ENCODE assay signal across 8 mouse cellular contexts in genomic region chr2:140170803-140171553, GRCm38 (mm10). TPM values are rescaled to one million over a fixed set of nuclear protein-coding genes. Genes with fewer than 3 reads are reported as not detected.
DNase-seq lines count a peak whose midpoint lies in the region; ATAC-seq and TF ChIP-seq lines count a peak whose summit lies in the region.

No protein-coding gene starts in this region.

- 8% methylated on average over 28 of the region's 28 CpGs for WGBS in forebrain, embryonic 12.5 days
- WGBS in limb, embryonic 14.5 days: 7% methylated on average over 28 of the region's 28 CpGs

- H3K9ac ChIP-seq in forebrain, embryonic 12.5 days: peak overlapping the region; percentile 77
- H3K9ac ChIP-seq in limb, embryonic 14.5 days (ENCODE audit: low read depth, low read length, severe bottlenecking): peak overlapping the region; percentile 84

- DNase-seq in layer of hippocampus, adult 2 months (ENCODE audit: low spot score in 2 of 2): no peak
- no peak for DNase-seq in layer of hippocampus, adult 9-11 months
- peak; percentile 39 for DNase-seq in limb, embryonic 14.5 days (ENCODE audit: low spot score)
- DNase-seq in adrenal gland, adult 2 months: no peak
- no peak for DNase-seq in spleen, postnatal 10 days (ENCODE audit: low spot score in 2 of 2)

- H3K27ac ChIP-seq in layer of hippocampus, adult 2 months: peak overlapping the region; percentile 88
- peak overlapping the region; percentile 77 for H3K27ac ChIP-seq in forebrain, embryonic 12.5 days
- peak overlapping the region; percentile 72 for H3K27ac ChIP-seq in limb, embryonic 14.5 days (replicated peaks; ENCODE audit: low read depth, low read length)

- H3K4me1 ChIP-seq in forebrain, embryonic 12.5 days: peaks cover 17% of the 10 kb centered on the region
- H3K4me1 ChIP-seq in limb, embryonic 14.5 days (ENCODE audit: control insufficient read depth, insufficient read depth, low read length): peaks cover 8% of the 10 kb centered on the region; the same call in 1 of the 2 replicates

- no peak for TF ChIP-seq POLR2A in limb, embryonic 14.5 days (IDR thresholded peaks at IDR 0.05; ENCODE audit: borderline replicate concordance, extremely low read depth, insufficient read depth, insufficient read length)

- peaks cover 11% of the 10 kb centered on the region; the same call in 1 of the 2 replicates for H3K36me3 ChIP-seq in forebrain, embryonic 12.5 days (replicated peaks)
- H3K36me3 ChIP-seq in limb, embryonic 14.5 days (ENCODE audit: control insufficient read depth, insufficient read depth, low read length): peaks cover 10% of the 10 kb centered on the region

- ATAC-seq in activated CD4-positive, CD25-positive, alpha-beta regulatory T cell, adult 4 months: peak; percentile 62
- peak; percentile 74 for ATAC-seq in forebrain, embryonic 12.5 days (ENCODE audit: low FRiP score)
- peak; percentile 90 for ATAC-seq in limb, embryonic 14.5 days (ENCODE audit: low FRiP score, low read depth)
- peak; percentile 47; the same call in 1 of the 2 replicates for ATAC-seq in neutrophil, adult 5-6 weeks (ENCODE audit: extremely low read depth, insufficient number of reproducible peaks, low FRiP score, poor library complexity, severe bottlenecking)

- H3K27me3 ChIP-seq in forebrain, embryonic 12.5 days: no peaks in the 10 kb centered on the region
- H3K27me3 ChIP-seq in limb, embryonic 14.5 days (ENCODE audit: control insufficient read depth, insufficient read depth, low read length): no peaks in the 10 kb centered on the region

- TF ChIP-seq CTCF in layer of hippocampus, adult 2 months (conservative IDR thresholded peaks at IDR 0.05): no peak

- H3K4me2 ChIP-seq in forebrain, embryonic 12.5 days: peak overlapping the region; percentile 55
- peak overlapping the region; percentile 55 for H3K4me2 ChIP-seq in limb, embryonic 14.5 days (replicated peaks; ENCODE audit: low read depth, low read length, severe bottlenecking)

- no peaks in the 10 kb centered on the region for H3K9me3 ChIP-seq in forebrain, embryonic 12.5 days
- H3K9me3 ChIP-seq in limb, embryonic 14.5 days (ENCODE audit: control insufficient read depth, low read length): no peaks in the 10 kb centered on the region

- H3K4me3 ChIP-seq in layer of hippocampus, adult 2 months: peak overlapping the region; percentile 96
- peak overlapping the region; percentile 79 for H3K4me3 ChIP-seq in forebrain, embryonic 12.5 days (replicated peaks)
- peak overlapping the region; percentile 90 for H3K4me3 ChIP-seq in limb, embryonic 14.5 days (replicated peaks; ENCODE audit: low read length)

RNA-seq across cellular contexts. Expression of gene Ndufaf5, which starts 0.5 kb away (rescaled TPM):
- 10 to 100 TPM; 50.3 to 54.6 TPM for total RNA-seq in layer of hippocampus, adult 2 months (2021)
- polyA plus RNA-seq in activated CD4-positive, CD25-positive, alpha-beta regulatory T cell, adult 4 months (2017; shearing (Covaris generic)): 10 to 100 TPM; 14.8 to 21.2 TPM
- 32.0 and 34.1 TPM in 2 replicates for polyA plus RNA-seq in forebrain, embryonic 12.5 days (2016; fragmentation: Nextera tagmentation; extraction: Ambion mirVana)
- polyA plus RNA-seq in limb, embryonic 14.5 days (2012; rRNA removed): 13.3 and 18.9 TPM in 2 replicates
- 26.5 and 26.9 TPM in 2 replicates for polyA plus RNA-seq in limb, embryonic 14.5 days (2014; fragmentation: Nextera tagmentation; extraction: Ambion mirVana)
- total RNA-seq in neutrophil, adult 5-6 weeks (2017): 13.0 and 14.3 TPM in 2 replicates
- total RNA-seq in adrenal gland, adult 2 months (2021): 10 to 100 TPM; 22.1 to 27.1 TPM
- polyA plus RNA-seq in adrenal gland, adult 2 months (2012; rRNA removed): 2.2 and 3.3 TPM in 2 replicates

RNA-seq across cellular contexts. Expression of gene Esf1, which starts 0.6 kb away (rescaled TPM):
- 10 to 100 TPM; 20.0 to 23.5 TPM for total RNA-seq in layer of hippocampus, adult 2 months (2021)
- 10 to 100 TPM; 23.1 to 29.2 TPM for polyA plus RNA-seq in activated CD4-positive, CD25-positive, alpha-beta regulatory T cell, adult 4 months (2017; shearing (Covaris generic))
- 31.1 and 34.1 TPM in 2 replicates for polyA plus RNA-seq in forebrain, embryonic 12.5 days (2016; fragmentation: Nextera tagmentation; extraction: Ambion mirVana)
- polyA plus RNA-seq in limb, embryonic 14.5 days (2012; rRNA removed): 10.3 and 12.9 TPM in 2 replicates
- 20.3 and 20.5 TPM in 2 replicates for polyA plus RNA-seq in limb, embryonic 14.5 days (2014; fragmentation: Nextera tagmentation; extraction: Ambion mirVana)
- 48.3 and 59.7 TPM in 2 replicates for total RNA-seq in neutrophil, adult 5-6 weeks (2017)
- total RNA-seq in adrenal gland, adult 2 months (2021): 10 to 100 TPM; 22.6 to 23.9 TPM
- polyA plus RNA-seq in adrenal gland, adult 2 months (2012; rRNA removed): 0.09 and 0.24 TPM in 2 replicates

RNA-seq across cellular contexts. Expression of gene Gm17374, which starts 19.1 kb away (rescaled TPM):
- not detected for total RNA-seq in layer of hippocampus, adult 2 months (2021)
- polyA plus RNA-seq in activated CD4-positive, CD25-positive, alpha-beta regulatory T cell, adult 4 months (2017; shearing (Covaris generic)): not detected
- not detected in 2 replicates for polyA plus RNA-seq in forebrain, embryonic 12.5 days (2016; fragmentation: Nextera tagmentation; extraction: Ambion mirVana)
- not detected in 2 replicates for polyA plus RNA-seq in limb, embryonic 14.5 days (2012; rRNA removed)
- not detected in 2 replicates for polyA plus RNA-seq in limb, embryonic 14.5 days (2014; fragmentation: Nextera tagmentation; extraction: Ambion mirVana)
- not detected in 2 replicates for total RNA-seq in neutrophil, adult 5-6 weeks (2017)
- total RNA-seq in adrenal gland, adult 2 months (2021): not detected
- not detected in 2 replicates for polyA plus RNA-seq in adrenal gland, adult 2 months (2012; rRNA removed)
